Mouse (Mus musculus) midbrain, embryonic 16.5 days (tissue): ENCODE results near the gene Muc3. TPM values are rescaled to one million over a fixed set of nuclear protein-coding genes. Genes with fewer than 3 reads are reported as not detected.

ENCODE experiments used
- ATAC-seq: fragments of 200-750 bp; cut with Nextera tagmentation; 2 replicates; pipeline ENCODE4 v1.8.0; 2017; ENCODE audit warnings: moderate TSS enrichment
- H3K27ac ChIP-seq: fragments of 300-500 bp; sonication (generic); 2 replicates; pipeline ENCODE4 v1.5.1; 2014; ENCODE audit warnings: mild to moderate bottlenecking, low read length, mixed read lengths
- H3K27me3 ChIP-seq: fragments of 300-500 bp; sonication (generic); 2 replicates; pipeline ENCODE4 v1.6.1; 2014; ENCODE audit warnings: low read depth, low read length, mixed read lengths; ENCODE audit not compliant: control insufficient read depth, insufficient read depth
- H3K36me3 ChIP-seq: fragments of 300-500 bp; sonication (generic); 2 replicates; pipeline ENCODE4 v1.6.1; 2014; ENCODE audit warnings: mild to moderate bottlenecking, low read length, moderate library complexity, mixed read lengths; ENCODE audit not compliant: control insufficient read depth, insufficient read depth
- H3K4me1 ChIP-seq: fragments of 300-500 bp; sonication (generic); 2 replicates; pipeline ENCODE4 v1.6.1; 2014; ENCODE audit warnings: mild to moderate bottlenecking, low read length, mixed read lengths; ENCODE audit not compliant: control insufficient read depth, insufficient read depth
- H3K4me2 ChIP-seq: fragments of 300-500 bp; sonication (generic); 2 replicates; pipeline ENCODE4 v1.6.1; 2014; ENCODE audit warnings: mild to moderate bottlenecking, low read length, mixed read lengths
- H3K4me3 ChIP-seq: fragments of 300-500 bp; sonication (generic); 2 replicates; pipeline ENCODE4 v1.5.1; 2014; ENCODE audit warnings: low read depth, mild to moderate bottlenecking, low read length, moderate library complexity, mixed read lengths
- H3K9ac ChIP-seq: fragments of 300-500 bp; sonication (generic); 2 replicates; pipeline ENCODE4 v1.6.1; 2014; ENCODE audit warnings: low read depth, low read length, mixed read lengths
- H3K9me3 ChIP-seq: fragments of 300-500 bp; sonication (generic); replicated peaks from 2 replicates; pipeline ENCODE4 v1.6.1; 2014; ENCODE audit warnings: mild to moderate bottlenecking, low read length, mixed read lengths; ENCODE audit not compliant: control insufficient read depth, poor library complexity, severe bottlenecking
- WGBS: fragments of 180-500 bp; shearing (Covaris S2); extraction: QIAGEN DNeasy Blood & Tissue Kit; methylation state at CpG from one replicate; pipeline ENCODE4 v1.1.7; 2014; 5-methylcytosine and 5-hydroxymethylcytosine counted together
- polyA plus RNA-seq: library from polyadenylated mRNA; unstranded; fragments of >200 nt; fragmentation: Nextera tagmentation; extraction: Ambion mirVana; gene quantifications from 2 replicates; pipeline ENCODE4 v1.2.1, GENCODE M21; 2015

Gene Muc3
- polyA plus RNA-seq, 1 experiment from 2014 or later, result not detected

DNA sequence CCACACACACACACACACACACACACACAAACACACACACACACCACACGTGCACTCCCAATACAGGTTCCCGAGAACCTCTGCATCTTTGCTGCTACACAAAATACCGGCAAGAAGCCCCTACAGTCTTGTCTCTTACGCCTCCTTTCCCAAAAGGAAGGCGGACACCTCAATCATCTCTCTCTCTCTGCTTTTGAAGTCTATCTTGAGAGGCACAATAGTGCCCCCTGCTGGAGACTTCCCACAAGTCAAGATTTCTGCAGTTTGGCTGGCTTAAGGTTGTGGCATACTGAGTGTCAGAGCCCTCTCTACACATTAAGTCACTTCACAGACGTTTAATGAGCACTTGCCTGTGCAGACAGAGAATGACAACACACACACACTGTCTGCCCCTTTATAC lies 42.1 kb downstream of the Muc3 start:
- H3K36me3 ChIP-seq, result no peaks in the 10 kb centered on the region
- H3K9me3 ChIP-seq, result no peaks in the 10 kb centered on the region
- H3K27me3 ChIP-seq, result no peaks in the 10 kb centered on the region
- H3K9ac ChIP-seq, result no peak overlapping the region
- WGBS, result 7% methylated on average over 6 of the region's 6 CpGs
- H3K4me2 ChIP-seq, result peak overlapping the region; percentile 30; the same call in 1 of the 2 replicates
- peak; percentile 54; the same call in 1 of the 2 replicates for ATAC-seq
- no peak overlapping the region for H3K27ac ChIP-seq
- H3K4me3 ChIP-seq, result no peak overlapping the region
- peaks cover 3% of the 10 kb centered on the region; the same call in 1 of the 2 replicates for H3K4me1 ChIP-seq

DNA sequence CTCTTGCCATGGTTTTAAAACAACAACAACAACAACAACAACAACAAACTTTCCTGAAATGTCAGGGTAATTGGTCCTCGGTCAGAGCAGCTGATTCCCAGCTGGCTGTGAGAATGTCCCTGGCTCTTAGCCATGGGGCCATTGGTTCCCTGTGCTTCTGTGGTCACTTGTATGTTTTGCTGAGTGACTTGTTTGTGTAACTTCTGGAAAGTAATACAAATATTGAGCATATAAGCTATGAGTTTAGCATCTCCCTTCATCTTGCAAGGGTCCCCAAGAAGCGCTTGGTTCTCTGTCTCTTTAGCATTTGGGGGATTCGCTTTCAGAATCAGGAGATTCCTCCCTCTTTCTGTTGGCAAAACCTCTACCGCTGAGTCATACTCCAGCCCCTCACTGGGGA lies 42.7 kb downstream of the Muc3 start:
- Histone ChIP-seq H3K36me3 (no peaks in the 10 kb centered on the region), H3K4me3 (no peak overlapping the region), H3K9ac (no peak overlapping the region), H3K27me3 (no peaks in the 10 kb centered on the region), H3K9me3 (no peaks in the 10 kb centered on the region), H3K4me1 (peaks cover 3% of the 10 kb centered on the region; the same call in 1 of the 2 replicates), H3K4me2 (no peak overlapping the region), H3K27ac (no peak overlapping the region)
- ATAC-seq, result no peak
- WGBS, result 82% methylated on average over 4 of the region's 4 CpGs

DNA sequence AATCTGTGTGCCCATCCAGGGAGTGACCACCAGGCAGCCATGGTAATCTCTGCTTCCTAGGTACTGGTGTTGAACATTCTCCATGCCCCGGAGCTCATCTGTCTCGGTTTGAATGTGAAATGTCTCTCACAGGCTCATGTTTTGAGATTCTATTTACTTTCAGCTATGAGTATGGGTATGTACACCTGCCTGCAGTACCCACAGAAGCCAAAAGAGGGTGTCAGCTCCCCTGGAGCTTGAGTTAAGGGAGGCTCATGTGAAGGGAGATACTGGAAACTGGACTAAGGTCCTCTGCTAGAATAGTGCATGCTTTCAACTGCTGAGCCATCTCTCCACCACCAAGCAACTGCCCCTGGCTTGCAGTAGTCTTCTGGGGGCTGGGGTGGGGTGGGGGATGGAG lies 45.2 kb downstream of the Muc3 start:
- no peak overlapping the region for H3K4me3 ChIP-seq
- 90% methylated on average over 2 of the region's 2 CpGs for WGBS
- ATAC-seq, result no peak
- no peaks in the 10 kb centered on the region for H3K27me3 ChIP-seq
- H3K4me1 ChIP-seq, result peaks cover 3% of the 10 kb centered on the region; the same call in 1 of the 2 replicates
- no peak overlapping the region for H3K27ac ChIP-seq
- no peak overlapping the region for H3K9ac ChIP-seq
- no peak overlapping the region for H3K4me2 ChIP-seq
- H3K36me3 ChIP-seq, result no peaks in the 10 kb centered on the region
- no peaks in the 10 kb centered on the region for H3K9me3 ChIP-seq

DNA sequence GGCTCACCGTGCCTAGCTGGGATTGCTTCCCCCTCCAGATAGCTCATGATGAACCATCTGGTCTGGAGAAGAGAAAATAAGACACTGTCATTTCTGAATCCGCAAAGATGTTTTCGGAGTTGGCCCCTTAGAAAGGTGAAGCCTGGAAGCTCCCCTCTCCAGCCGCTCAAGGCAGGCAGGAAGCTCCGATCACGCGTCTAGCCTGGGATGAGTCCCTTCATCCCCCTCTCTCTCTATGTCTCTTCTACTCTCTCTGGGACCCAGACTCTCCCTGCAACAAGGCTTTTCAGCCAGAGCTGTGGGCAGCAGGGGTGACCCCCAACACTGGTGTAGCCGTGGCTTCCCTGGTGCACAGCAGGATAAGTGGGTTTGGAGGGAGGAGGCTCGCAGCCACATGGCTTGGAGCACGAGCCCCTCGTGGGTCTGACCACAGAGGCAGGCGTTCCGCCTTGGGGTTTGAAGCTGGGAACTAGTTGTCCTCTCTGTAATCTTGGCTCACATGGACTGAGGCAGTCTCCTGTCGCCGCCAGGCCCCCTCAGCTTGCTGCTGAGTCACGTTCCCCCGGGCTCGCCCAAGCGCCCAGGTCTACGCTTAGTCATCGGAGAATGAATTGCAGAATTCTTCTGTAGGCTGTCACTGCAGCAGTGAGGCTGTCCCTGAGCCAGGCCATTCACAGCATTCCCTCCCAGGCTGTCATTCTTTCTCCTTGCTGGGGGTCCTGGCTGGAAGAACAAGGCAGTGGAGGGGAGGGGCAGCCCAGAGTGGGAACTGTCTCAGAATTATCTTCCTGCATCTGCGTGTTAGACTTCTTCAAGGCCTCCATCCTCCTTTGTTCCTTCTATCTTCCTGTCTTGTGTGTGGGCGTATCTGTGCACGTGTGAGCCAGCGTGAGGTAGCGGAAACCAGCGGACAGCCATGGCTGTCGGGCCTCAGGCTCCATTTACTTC lies 46.3 kb downstream of the Muc3 start:
- Histone ChIP-seq H3K4me1 (peaks cover 3% of the 10 kb centered on the region; the same call in 1 of the 2 replicates), H3K4me3 (no peak overlapping the region), H3K27me3 (no peaks in the 10 kb centered on the region), H3K4me2 (no peak overlapping the region), H3K27ac (no peak overlapping the region), H3K9ac (no peak overlapping the region; the same call in 1 of the 2 replicates), H3K9me3 (no peaks in the 10 kb centered on the region), H3K36me3 (no peaks in the 10 kb centered on the region)
- no peak for ATAC-seq
- WGBS, result 63% methylated on average over 28 of the region's 28 CpGs

DNA sequence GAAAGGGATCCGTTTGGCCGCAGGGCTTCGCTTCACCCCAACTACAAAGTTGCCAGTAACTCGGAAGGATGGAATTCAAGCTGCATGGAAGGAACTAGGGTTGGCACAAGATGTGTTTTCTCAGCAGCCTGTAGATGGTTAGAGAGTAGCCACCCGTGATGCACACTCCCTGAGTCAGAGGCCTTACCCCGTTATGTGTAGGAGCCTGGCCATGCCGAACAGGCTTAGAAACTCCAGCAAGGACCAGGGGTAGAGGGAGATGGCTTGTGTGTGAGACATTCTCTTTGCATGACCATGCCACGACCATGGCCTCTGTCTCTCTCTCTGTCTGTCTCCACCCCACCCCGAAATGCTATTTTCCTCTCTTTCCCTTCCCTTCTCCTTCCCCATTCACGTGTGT lies 47.0 kb downstream of the Muc3 start:
- WGBS, result 76% methylated on average over 10 of the region's 10 CpGs
- Histone ChIP-seq H3K4me3 (no peak overlapping the region), H3K4me1 (peaks cover 3% of the 10 kb centered on the region; the same call in 1 of the 2 replicates), H3K27ac (no peak overlapping the region), H3K36me3 (no peaks in the 10 kb centered on the region), H3K9ac (no peak overlapping the region), H3K9me3 (no peaks in the 10 kb centered on the region), H3K4me2 (no peak overlapping the region), H3K27me3 (no peaks in the 10 kb centered on the region)
- ATAC-seq, result no peak

DNA sequence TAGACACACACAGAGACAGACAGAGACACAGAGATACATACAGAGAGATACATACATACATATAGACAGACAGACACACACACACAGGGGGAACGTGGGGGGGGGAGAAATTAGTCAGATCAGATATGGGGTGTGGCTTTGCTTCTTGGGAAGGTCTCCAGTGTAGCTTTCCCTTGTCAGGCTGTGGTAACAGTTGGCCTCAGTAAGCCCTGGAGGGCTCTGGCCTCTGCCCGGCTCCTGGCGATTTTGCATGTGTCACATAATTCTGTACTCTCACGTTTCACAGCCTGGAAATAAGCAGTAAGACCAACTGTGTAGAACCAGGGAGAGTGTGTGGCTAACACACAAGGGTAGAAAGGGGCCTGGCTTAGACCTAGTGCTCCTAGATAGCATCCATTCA lies 48.5 kb downstream of the Muc3 start:
- no peak for ATAC-seq
- no peak overlapping the region for H3K4me2 ChIP-seq
- 70% methylated on average over 4 of the region's 4 CpGs for WGBS

DNA sequence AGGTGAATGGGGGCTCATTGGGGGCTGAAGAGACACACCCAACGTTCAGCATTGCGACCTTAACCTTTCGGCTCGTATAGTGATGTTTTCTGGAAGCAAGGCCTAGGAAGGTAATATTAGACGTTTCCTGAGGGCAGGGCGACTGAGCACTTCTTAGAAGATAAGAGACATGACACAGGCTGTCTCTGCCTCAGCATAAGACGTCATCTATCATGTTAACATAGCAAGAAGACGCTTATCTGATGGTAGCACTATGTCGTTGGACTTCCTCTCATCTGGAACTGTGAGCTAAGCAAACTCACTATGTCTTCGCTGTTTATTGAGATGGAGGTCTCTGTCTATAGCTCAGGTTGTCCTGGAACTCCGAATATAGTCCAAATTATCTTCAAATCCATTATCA lies 50.7 kb downstream of the Muc3 start:
- Histone ChIP-seq H3K4me3 (no peak overlapping the region), H3K27ac (no peak overlapping the region), H3K4me2 (no peak overlapping the region), H3K27me3 (no peaks in the 10 kb centered on the region), H3K36me3 (no peaks in the 10 kb centered on the region), H3K9me3 (no peaks in the 10 kb centered on the region), H3K4me1 (peaks cover 3% of the 10 kb centered on the region; the same call in 1 of the 2 replicates), H3K9ac (no peak overlapping the region)
- WGBS, result 80% methylated on average over 11 of the region's 11 CpGs
- ATAC-seq, result no peak

More for the DNA sequence above, 48.5 kb downstream of the Muc3 start:
- H3K4me1 ChIP-seq, result peaks cover 3% of the 10 kb centered on the region; the same call in 1 of the 2 replicates
- H3K9me3 ChIP-seq, result no peaks in the 10 kb centered on the region
- H3K36me3 ChIP-seq, result no peaks in the 10 kb centered on the region
- no peaks in the 10 kb centered on the region for H3K27me3 ChIP-seq
- no peak overlapping the region for H3K4me3 ChIP-seq
- no peak overlapping the region for H3K9ac ChIP-seq
- H3K27ac ChIP-seq, result no peak overlapping the region

DNA sequence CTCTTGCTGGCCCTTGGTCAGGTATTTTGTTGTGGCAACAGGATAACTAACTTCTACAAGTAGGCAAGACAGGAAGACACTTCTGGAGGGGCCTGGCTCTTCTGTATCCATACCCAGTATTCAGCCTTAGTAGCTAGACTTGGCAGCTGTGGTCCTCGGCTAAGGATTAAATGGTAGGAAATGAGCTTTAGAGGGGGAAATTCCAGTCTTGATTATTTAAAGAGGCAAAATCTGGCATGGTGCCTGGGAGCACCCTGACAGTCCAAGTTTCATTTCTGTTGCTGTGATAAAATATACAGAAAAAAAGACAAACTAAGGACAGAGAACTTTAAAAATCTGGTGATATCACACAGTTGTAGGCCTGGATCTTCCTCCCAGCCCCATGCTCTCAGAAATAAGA lies 53.1 kb downstream of the Muc3 start:
- Histone ChIP-seq H3K27ac (no peak overlapping the region), H3K36me3 (no peaks in the 10 kb centered on the region), H3K4me1 (no peaks in the 10 kb centered on the region), H3K27me3 (no peaks in the 10 kb centered on the region), H3K4me3 (no peak overlapping the region), H3K4me2 (no peak overlapping the region), H3K9ac (no peak overlapping the region), H3K9me3 (no peaks in the 10 kb centered on the region)
- no peak for ATAC-seq
- WGBS, result 57% methylated on average over 1 of the region's 1 CpGs

DNA sequence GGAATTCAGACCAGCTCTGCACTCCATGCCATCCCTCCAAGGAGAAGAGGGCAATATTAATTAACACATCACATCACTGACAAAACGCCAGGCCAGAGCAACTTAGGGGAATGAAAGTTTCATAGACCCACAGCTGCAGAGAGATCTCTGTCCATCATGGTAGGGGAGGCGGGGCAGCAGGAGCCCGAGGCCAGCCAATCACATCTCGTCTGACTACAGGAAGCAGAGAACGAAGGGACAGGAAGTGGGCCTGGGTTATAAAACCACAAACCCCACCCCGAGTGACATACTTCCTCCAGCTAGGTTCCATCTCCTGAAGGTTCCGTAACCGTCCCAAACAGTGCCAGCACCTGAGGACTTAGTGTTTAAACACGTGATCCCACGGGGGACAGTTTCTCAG lies 54.0 kb downstream of the Muc3 start:
- Histone ChIP-seq H3K27me3 (no peaks in the 10 kb centered on the region), H3K4me3 (no peak overlapping the region), H3K36me3 (no peaks in the 10 kb centered on the region), H3K4me2 (no peak overlapping the region), H3K9ac (no peak overlapping the region), H3K27ac (no peak overlapping the region), H3K9me3 (no peaks in the 10 kb centered on the region), H3K4me1 (no peaks in the 10 kb centered on the region)
- ATAC-seq, result no peak
- WGBS, result 88% methylated on average over 10 of the region's 10 CpGs
